Mouse (Mus musculus): ENCODE results near the gene Pla2g4a. TPM values are rescaled to one million over a fixed set of nuclear protein-coding genes. Genes with fewer than 3 reads are reported as not detected.

The Pla2g4a gene
- 1.0 TPM for polyA plus RNA-seq (2017; shearing (Covaris generic))

GRCm38 (mm10) chr1:149960734-149961424 is at the start of gene Pla2g4a:
Pla2g4a (minus strand) TSS chr1:149961290.

Other genes starting within 250 kb of the Pla2g4a start
- not detected for gene Ptgs2, start 138.7 kb upstream of the Pla2g4a start, polyA plus RNA-seq (2017; shearing (Covaris generic))

Measured in CD4-positive, CD25-positive, alpha-beta regulatory T cell, adult 9 weeks (primary cell).